Mouse (Mus musculus) midbrain, embryonic 10.5 days (tissue): ENCODE measurements around the gene Optc. TPM values are rescaled to one million over a fixed set of nuclear protein-coding genes. Genes with fewer than 3 reads are reported as not detected.

ENCODE experiments used
- DNase-seq: peaks from one replicate; pipeline ENCODE4 v3.0.0-alpha.2; 2017; ENCODE audit warnings: low spot score
- H3K27ac ChIP-seq: fragments of 300-500 bp; sonication (generic); replicated peaks from 2 replicates; pipeline ENCODE4 v1.5.1; 2016; ENCODE audit warnings: mild to moderate bottlenecking
- H3K27me3 ChIP-seq: fragments of 300-500 bp; sonication (generic); 2 replicates; pipeline ENCODE4 v1.6.1; 2016; ENCODE audit warnings: low read depth, mild to moderate bottlenecking; ENCODE audit not compliant: poor library complexity, severe bottlenecking
- H3K36me3 ChIP-seq: fragments of 300-500 bp; sonication (generic); 2 replicates; pipeline ENCODE4 v1.6.1; 2016; ENCODE audit warnings: mild to moderate bottlenecking, moderate library complexity
- H3K4me1 ChIP-seq: fragments of 300-500 bp; sonication (generic); 2 replicates; pipeline ENCODE4 v1.6.1; 2016
- H3K4me3 ChIP-seq: fragments of 300-500 bp; sonication (generic); 2 replicates; pipeline ENCODE4 v1.5.1; 2016; ENCODE audit warnings: mild to moderate bottlenecking, moderate library complexity
- H3K9me3 ChIP-seq: fragments of 300-500 bp; sonication (generic); replicated peaks from 2 replicates; pipeline ENCODE4 v1.6.1; 2016; ENCODE audit warnings: mild to moderate bottlenecking
- WGBS: fragments of 180-500 bp; shearing (Covaris S2); methylation state at CpG from one replicate; pipeline ENCODE4 v1.1.7; 2016; 5-methylcytosine and 5-hydroxymethylcytosine counted together
- polyA plus RNA-seq: library from polyadenylated mRNA; unstranded; fragments of >200 nt; fragmentation: Nextera tagmentation; extraction: Ambion mirVana; gene quantifications from 2 replicates; pipeline ENCODE4 v1.2.1, GENCODE M21; 2016

The Optc gene
- polyA plus RNA-seq, 1 experiment from 2014 or later: 0.86 TPM

GRCm38 (mm10) chr1:133869221-133869620, 38.6 kb downstream of the Optc start:
- no peak overlapping the region for H3K27ac ChIP-seq
- DNase-seq: no peak
- H3K36me3 ChIP-seq: no peaks in the 10 kb centered on the region
- no peaks in the 10 kb centered on the region for H3K27me3 ChIP-seq
- no peaks in the 10 kb centered on the region; the same call in 1 of the 2 replicates for H3K4me1 ChIP-seq
- H3K9me3 ChIP-seq: no peaks in the 10 kb centered on the region
- WGBS: 64% methylated on average over 2 of the region's 2 CpGs
- H3K4me3 ChIP-seq: no peak overlapping the region

DNA sequence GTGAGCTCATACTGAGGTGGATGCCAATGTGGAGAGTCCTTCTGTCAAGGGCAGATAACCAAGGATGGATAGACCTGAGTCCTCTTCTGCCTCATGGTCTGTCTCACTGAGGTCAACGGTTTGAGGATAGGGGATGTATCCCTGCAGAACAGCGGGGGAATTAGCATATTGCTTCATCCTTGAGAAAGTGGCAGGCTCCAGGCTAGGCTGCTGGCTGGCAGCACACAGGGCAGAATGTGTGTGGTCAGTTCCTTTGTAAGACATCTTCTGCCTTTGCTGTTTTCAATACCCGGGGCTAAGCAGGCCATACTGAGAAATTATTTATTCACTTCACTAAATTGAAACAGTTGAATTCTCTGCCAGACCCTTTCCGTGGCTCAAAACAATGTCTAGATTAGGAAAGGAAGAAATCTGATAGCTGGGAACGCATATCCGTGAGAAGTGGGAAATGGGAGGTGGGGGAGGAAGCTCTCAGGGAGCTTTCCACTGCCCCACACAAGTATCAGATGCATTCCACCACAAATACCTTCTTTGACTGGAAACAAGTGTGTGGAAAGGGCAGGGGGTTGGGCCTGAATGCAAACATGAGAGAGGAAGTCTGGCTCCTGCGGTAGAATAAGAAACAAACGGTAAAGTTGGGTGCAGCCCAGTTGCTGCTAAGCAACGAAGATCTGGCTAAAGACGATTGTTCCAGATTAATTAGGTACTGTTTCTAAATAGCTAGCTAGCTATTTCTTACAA, 44.4 kb downstream of the Optc start:
- peak overlapping the region; percentile 59 for H3K27ac ChIP-seq
- H3K27me3 ChIP-seq: 0 out of 2 replicates have a peak, but pooled peaks cover 9% of the 10 kb centered on the region
- peaks cover 37% of the 10 kb centered on the region for H3K4me1 ChIP-seq
- WGBS: 51% methylated on average over 10 of the region's 10 CpGs
- no peaks in the 10 kb centered on the region for H3K36me3 ChIP-seq
- H3K4me3 ChIP-seq: no peak overlapping the region
- no peak for DNase-seq
- H3K9me3 ChIP-seq: no peaks in the 10 kb centered on the region

DNA sequence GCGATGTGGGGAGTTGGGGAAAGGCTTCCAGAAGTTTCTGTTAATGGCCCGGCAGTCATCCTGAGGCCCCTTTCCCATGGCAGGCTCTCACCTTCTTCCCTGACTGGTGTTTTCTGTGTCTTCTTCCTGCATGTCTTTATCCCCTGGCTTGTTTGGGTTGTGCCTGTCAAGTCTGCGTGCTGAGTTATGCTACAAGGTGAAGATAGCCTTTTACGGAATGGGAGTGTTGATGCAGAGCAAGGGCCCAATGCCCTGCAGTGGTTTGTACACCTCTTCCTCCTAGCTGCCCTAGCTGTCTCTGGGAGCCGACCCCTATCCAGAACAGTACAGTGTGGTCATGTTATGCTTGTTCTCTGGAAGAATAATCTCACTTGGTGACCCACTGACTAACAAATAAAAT, 46.8 kb downstream of the Optc start:
- peaks cover 49% of the 10 kb centered on the region for H3K4me1 ChIP-seq
- 79% methylated on average over 5 of the region's 5 CpGs for WGBS

GRCm38 (mm10) chr1:133859821-133860711, 47.7 kb downstream of the Optc start:
- Histone ChIP-seq H3K4me3 (no peak overlapping the region), H3K27me3 (peaks cover 40% of the 10 kb centered on the region), H3K4me1 (peaks cover 59% of the 10 kb centered on the region), H3K27ac (peak overlapping the region; percentile 77), H3K9me3 (no peaks in the 10 kb centered on the region), H3K36me3 (no peaks in the 10 kb centered on the region)
- WGBS: 78% methylated on average over 20 of the region's 20 CpGs
- DNase-seq: no peak

More for the DNA sequence above, 46.8 kb downstream of the Optc start:
- Histone ChIP-seq H3K27me3 (peaks cover 32% of the 10 kb centered on the region), H3K36me3 (no peaks in the 10 kb centered on the region), H3K4me3 (no peak overlapping the region), H3K27ac (no peak overlapping the region; the same call in 1 of the 2 replicates), H3K9me3 (no peaks in the 10 kb centered on the region)
- no peak for DNase-seq

DNA sequence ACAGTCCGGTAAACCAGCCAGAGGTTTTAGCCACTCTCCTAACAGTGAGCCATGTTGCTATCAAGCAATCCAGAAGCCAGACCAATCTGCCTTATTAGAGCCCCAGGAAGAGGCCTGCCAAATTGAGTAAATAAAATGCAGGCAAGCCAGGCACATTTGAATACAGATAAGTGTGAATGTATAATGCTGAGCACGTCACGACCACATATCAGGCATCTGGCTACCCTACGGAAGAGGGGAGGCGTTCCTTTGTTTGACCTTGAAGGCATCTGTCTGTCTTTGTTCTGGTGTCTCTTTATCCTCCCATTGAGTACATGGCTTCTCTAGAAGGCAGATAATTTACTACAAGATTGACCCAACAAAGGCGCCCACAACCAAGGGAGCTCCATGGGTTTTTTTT, 48.5 kb downstream of the Optc start:
- H3K27me3 ChIP-seq: peaks cover 46% of the 10 kb centered on the region
- WGBS: 68% methylated on average over 6 of the region's 6 CpGs
- H3K27ac ChIP-seq: peak overlapping the region; percentile 77

GRCm38 (mm10) chr1:133857781-133858180, 50.0 kb downstream of the Optc start:
- WGBS: 81% methylated on average over 5 of the region's 5 CpGs
- H3K27me3 ChIP-seq: peaks cover 61% of the 10 kb centered on the region
- no peak overlapping the region for H3K4me3 ChIP-seq
- peaks cover 59% of the 10 kb centered on the region for H3K4me1 ChIP-seq
- H3K9me3 ChIP-seq: no peaks in the 10 kb centered on the region
- no peak for DNase-seq
- H3K27ac ChIP-seq: peak overlapping the region; percentile 35; the same call in 1 of the 2 replicates
- H3K36me3 ChIP-seq: no peaks in the 10 kb centered on the region

More for the DNA sequence above, 48.5 kb downstream of the Optc start:
- Histone ChIP-seq H3K4me1 (peaks cover 67% of the 10 kb centered on the region), H3K9me3 (no peaks in the 10 kb centered on the region), H3K4me3 (no peak overlapping the region), H3K36me3 (no peaks in the 10 kb centered on the region)
- DNase-seq: no peak

GRCm38 (mm10) chr1:133857171-133857570, 50.6 kb downstream of the Optc start:
- Histone ChIP-seq H3K9me3 (no peaks in the 10 kb centered on the region), H3K4me3 (no peak overlapping the region), H3K36me3 (no peaks in the 10 kb centered on the region), H3K27me3 (peaks cover 66% of the 10 kb centered on the region), H3K27ac (peak overlapping the region; percentile 35), H3K4me1 (peaks cover 59% of the 10 kb centered on the region)
- no peak for DNase-seq
- 94% methylated on average over 5 of the region's 5 CpGs for WGBS

- Histone ChIP-seq H3K27ac (peak overlapping the region; percentile 35; the same call in 1 of the 2 replicates), H3K27me3 (peaks cover 66% of the 10 kb centered on the region), H3K9me3 (no peaks in the 10 kb centered on the region), H3K4me1 (peaks cover 59% of the 10 kb centered on the region), H3K4me3 (no peak overlapping the region), H3K36me3 (no peaks in the 10 kb centered on the region)
- 55% methylated on average over 3 of the region's 3 CpGs for WGBS
- no peak for DNase-seq
These were observed 51.1 kb downstream of the Optc start for GRCm38 (mm10) chr1:133856655-133857054.

- Histone ChIP-seq H3K4me3 (no peak overlapping the region), H3K36me3 (no peaks in the 10 kb centered on the region), H3K9me3 (no peaks in the 10 kb centered on the region), H3K27me3 (peaks cover 66% of the 10 kb centered on the region), H3K27ac (peak overlapping the region; percentile 35; the same call in 1 of the 2 replicates), H3K4me1 (peaks cover 59% of the 10 kb centered on the region)
- 11% methylated on average over 11 of the region's 11 CpGs for WGBS
- no peak for DNase-seq
These were observed 51.7 kb downstream of the Optc start for GRCm38 (mm10) chr1:133856133-133856541.

DNA sequence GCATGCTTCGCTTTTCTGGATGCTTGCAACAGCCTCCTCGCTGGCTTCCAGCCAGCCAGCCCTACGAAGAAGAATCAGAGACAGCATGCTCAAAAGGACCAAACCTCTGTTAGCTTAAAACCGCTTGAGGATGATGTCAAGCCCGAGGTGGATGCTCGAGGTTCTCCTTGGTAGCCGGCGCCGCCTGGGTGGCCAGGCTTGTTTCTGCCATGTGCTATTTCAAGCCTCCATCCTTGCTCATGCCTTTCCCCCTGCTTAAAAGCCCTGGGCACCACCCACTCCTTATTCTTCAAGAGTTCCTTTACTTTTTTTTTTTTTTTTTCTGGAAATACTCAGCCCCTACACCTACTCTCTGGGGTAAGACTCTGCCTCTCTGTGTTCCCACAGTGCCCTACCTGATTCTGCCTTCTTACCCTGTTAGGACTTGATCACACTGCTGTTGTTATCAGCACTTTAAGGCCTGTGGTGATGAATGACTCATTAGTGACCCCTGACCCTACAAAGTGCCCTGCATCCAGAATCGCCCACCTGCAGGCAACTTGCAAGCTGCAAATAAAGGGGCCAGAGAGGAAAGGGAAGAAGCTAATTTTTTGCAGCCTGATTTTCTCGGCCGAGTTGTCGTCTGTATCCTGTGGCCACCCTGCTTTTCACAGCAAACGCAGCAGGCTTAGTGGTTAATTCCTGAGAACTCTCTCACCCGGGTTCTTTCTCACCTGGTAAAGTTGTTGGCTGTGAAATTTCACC, 52.4 kb downstream of the Optc start:
- Histone ChIP-seq H3K36me3 (no peaks in the 10 kb centered on the region), H3K27me3 (peaks cover 66% of the 10 kb centered on the region), H3K9me3 (no peaks in the 10 kb centered on the region), H3K4me1 (peaks cover 53% of the 10 kb centered on the region), H3K27ac (peak overlapping the region; percentile 59), H3K4me3 (peak overlapping the region; percentile 47)
- DNase-seq: peak; percentile 47
- 3% methylated on average over 15 of the region's 15 CpGs for WGBS

- peaks cover 61% of the 10 kb centered on the region for H3K27me3 ChIP-seq
- 3% methylated on average over 17 of the region's 17 CpGs for WGBS
- peak; percentile 45 for DNase-seq
These were observed 53.2 kb downstream of the Optc start for GRCm38 (mm10) chr1:133854421-133855273.

More at GRCm38 (mm10) chr1:133854421-133855273, 53.2 kb downstream of the Optc start:
- H3K4me3 ChIP-seq: peak overlapping the region; percentile 47
- H3K27ac ChIP-seq: peak overlapping the region; percentile 59
- H3K36me3 ChIP-seq: no peaks in the 10 kb centered on the region
- peaks cover 45% of the 10 kb centered on the region for H3K4me1 ChIP-seq
- H3K9me3 ChIP-seq: no peaks in the 10 kb centered on the region
